Comparison of ENCODE assay signal across 17 mouse cellular contexts in the genomic region with DNA sequence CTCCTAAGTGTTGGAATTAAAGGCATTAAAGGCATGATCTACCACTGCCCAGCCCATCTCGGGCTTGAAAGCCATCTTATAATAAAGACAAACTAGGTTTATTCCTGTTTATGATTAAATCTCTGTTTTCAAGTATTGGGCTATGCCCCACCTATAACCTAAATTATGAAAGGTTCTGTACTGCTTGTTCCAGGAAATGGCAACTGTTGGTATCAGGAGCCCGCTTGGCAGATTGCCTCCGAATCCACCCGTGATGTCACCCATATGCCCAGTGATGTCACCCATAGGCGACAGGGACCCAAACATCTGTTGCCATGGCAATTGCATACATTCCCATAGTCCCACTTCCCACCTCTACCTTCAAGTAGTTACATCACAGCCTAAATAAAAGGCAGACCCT.
"Had no signal": no experiment of that assay in that cellular context is flagged by ENCODE, and none has a peak within 500 bp of the region (broad histone marks: within the 10 kb centered on the region; RNA-seq: fewer than 3 reads in every experiment).

No protein-coding gene starts in this region.

- H3K9ac ChIP-seq: liver, embryonic 13.5 days; liver, embryonic 15.5 days; liver, postnatal 0 days; lung, embryonic 15.5 days; midbrain, embryonic 13.5 days; midbrain, embryonic 15.5 days; neural tube, embryonic 12.5 days; stomach, embryonic 15.5 days had no signal

- H3K27me3 ChIP-seq: liver, embryonic 13.5 days; liver, embryonic 15.5 days; lung, embryonic 15.5 days; midbrain, embryonic 13.5 days; midbrain, embryonic 15.5 days; neural tube, embryonic 12.5 days; stomach, embryonic 15.5 days had no signal

- H3K4me3 ChIP-seq: liver, embryonic 13.5 days; liver, embryonic 15.5 days; lung, embryonic 15.5 days; megakaryocyte, embryonic 14.5 days; midbrain, embryonic 13.5 days; midbrain, embryonic 15.5 days; neural tube, embryonic 12.5 days; stomach, embryonic 15.5 days had no signal

- H3K4me1 ChIP-seq: midbrain, embryonic 13.5 days; midbrain, embryonic 15.5 days; neural tube, embryonic 12.5 days had no signal

- DNase-seq: liver, embryonic 13.5 days; liver, postnatal 0 days; right cerebral cortex, postnatal 14 days; thymus, adult 2 months; thymus, postnatal 25 days; thymus, postnatal 4 days had no signal

- H3K36me3 ChIP-seq: liver, embryonic 13.5 days; liver, embryonic 15.5 days; lung, embryonic 15.5 days; midbrain, embryonic 13.5 days; midbrain, embryonic 15.5 days; neural tube, embryonic 12.5 days; stomach, embryonic 15.5 days had no signal

- ATAC-seq: liver, postnatal 0 days; midbrain, embryonic 13.5 days; midbrain, embryonic 15.5 days had no signal

- H3K4me2 ChIP-seq: liver, embryonic 11.5 days; liver, embryonic 13.5 days; liver, embryonic 15.5 days; lung, embryonic 15.5 days; midbrain, embryonic 11.5 days; midbrain, embryonic 13.5 days; midbrain, embryonic 15.5 days; neural tube, embryonic 12.5 days; stomach, embryonic 15.5 days had no signal

- H3K9me3 ChIP-seq: liver, embryonic 13.5 days; liver, embryonic 15.5 days; lung, embryonic 15.5 days; megakaryocyte, embryonic 14.5 days; midbrain, embryonic 13.5 days; midbrain, embryonic 15.5 days; neural tube, embryonic 12.5 days; stomach, embryonic 15.5 days had no signal

- H3K27ac ChIP-seq: liver, embryonic 13.5 days; liver, embryonic 15.5 days; lung, embryonic 15.5 days; macrophage; midbrain, embryonic 13.5 days; midbrain, embryonic 15.5 days; neural tube, embryonic 12.5 days; stomach, embryonic 15.5 days; stomach, postnatal 0 days had no signal
